8 mouse cellular contexts compared by ENCODE assay signal in genomic region chr3:88336058-88337013, GRCm38 (mm10). TPM values are rescaled to one million over a fixed set of nuclear protein-coding genes. Genes with fewer than 3 reads are reported as not detected.
DNase-seq lines count a peak whose midpoint lies in the region; ATAC-seq and TF ChIP-seq lines count a peak whose summit lies in the region.

TSS of gene Tmem79 (minus strand) at chr3:88336148.
TSS of gene Smg5 (plus strand) at chr3:88336260.

- TF ChIP-seq POLR2A in lung, adult 2 months (IDR thresholded peaks at IDR 0.05; ENCODE audit: borderline replicate concordance, extremely low read depth, low read depth, low read length), result peak; percentile 98

- peak within 1 kb of the TSS; percentile 71 for H3K4me3 ChIP-seq in forebrain, embryonic 15.5 days
- H3K4me3 ChIP-seq in lung, adult 2 months (replicated peaks; ENCODE audit: extremely low read depth, low read depth, low read length), result peak within 1 kb of the TSS; percentile 99

- no peaks in the 10 kb centered on the region for H3K27me3 ChIP-seq in forebrain, embryonic 15.5 days

- peak within 1 kb of the TSS; percentile 95 for H3K27ac ChIP-seq in forebrain, embryonic 15.5 days (replicated peaks)

- peak; percentile 97 for DNase-seq in ES-CJ7 (ENCODE audit: low read depth, low spot score)
- peak; percentile 93 for DNase-seq in cerebellum, adult 11 months
- peak; percentile 93 for DNase-seq in heart, postnatal 25 days (ENCODE audit: low spot score)
- DNase-seq in layer of hippocampus, adult 18-20 months (ENCODE audit: low spot score in 2 of 2), result peak; percentile 94 to 97
- DNase-seq in lung, adult 2 months, result peak; percentile 97
- DNase-seq in thymus, adult 18-20 months, result peak; percentile 93 to 94

- H3K9me3 ChIP-seq in forebrain, embryonic 15.5 days, result no peaks in the 10 kb centered on the region

- no peak for TF ChIP-seq CTCF in lung, adult 2 months (IDR thresholded peaks at IDR 0.05; ENCODE audit: insufficient read depth, low read length)

- peak within 1 kb of the TSS; percentile 91 for H3K9ac ChIP-seq in forebrain, embryonic 15.5 days (replicated peaks)

- intact Hi-C loops in heart, postnatal 25 days (cut with DNase I), result no loop called here

- H3K4me2 ChIP-seq in forebrain, embryonic 15.5 days (replicated peaks), result peak within 1 kb of the TSS; percentile 72

- 2% methylated on average over 60 of the region's 66 CpGs for WGBS in forebrain, embryonic 15.5 days
- WGBS in lung, adult 2 months, result 1% methylated on average over 50 of the region's 66 CpGs

- peaks cover 20% of the 10 kb centered on the region for H3K4me1 ChIP-seq in forebrain, embryonic 15.5 days
- H3K4me1 ChIP-seq in lung, adult 2 months (ENCODE audit: control insufficient read depth, insufficient read depth, low read length), result peaks cover 7% of the 10 kb centered on the region

- 0 out of 2 replicates have a peak, but pooled peaks cover 4% of the 10 kb centered on the region for H3K36me3 ChIP-seq in forebrain, embryonic 15.5 days

- peak; percentile 97 for ATAC-seq in forebrain, embryonic 15.5 days (replicated peaks)
- ATAC-seq in neutrophil, adult 5-6 weeks (ENCODE audit: extremely low read depth, insufficient number of reproducible peaks, low FRiP score, poor library complexity, severe bottlenecking), result peak; percentile 93

RNA-seq across cellular contexts. Expression of gene Tmem79, which starts in this region (rescaled TPM):
- 1.7 and 2.0 TPM in 2 replicates for polyA plus RNA-seq in forebrain, embryonic 15.5 days (2015; fragmentation: Nextera tagmentation; extraction: Ambion mirVana)
- 1 to 10 TPM; 1.8 to 2.2 TPM for total RNA-seq in heart, postnatal 25 days (2021)
- total RNA-seq in layer of hippocampus, adult 18-20 months (2021), result 1 to 10 TPM; 1.5 to 2.3 TPM
- 12.4 and 31.8 TPM in 2 replicates for polyA plus RNA-seq in lung, adult 2 months (2012; rRNA removed)
- total RNA-seq in neutrophil, adult 5-6 weeks (2017), result 0.61 TPM in 1 of 2 replicates, not detected in the other

RNA-seq across cellular contexts. Expression of gene Smg5, which starts in this region (rescaled TPM):
- 59.8 and 65.1 TPM in 2 replicates for polyA plus RNA-seq in forebrain, embryonic 15.5 days (2015; fragmentation: Nextera tagmentation; extraction: Ambion mirVana)
- 10 to 100 TPM; 42.9 to 45.5 TPM for total RNA-seq in heart, postnatal 25 days (2021)
- total RNA-seq in layer of hippocampus, adult 18-20 months (2021), result 10 to 100 TPM; 64.5 to 65.7 TPM
- 48.4 and 63.7 TPM in 2 replicates for polyA plus RNA-seq in lung, adult 2 months (2012; rRNA removed)
- 65.1 and 65.7 TPM in 2 replicates for total RNA-seq in neutrophil, adult 5-6 weeks (2017)

Comparison
In these comparisons a context has a peak if more than half of its experiments do, and no peak if none do; other contexts are left out.
1. Peak in every context shown above with its lines: DNase-seq, ATAC-seq, H3K4me3 ChIP-seq and H3K27ac ChIP-seq.